Mouse (Mus musculus) heart, postnatal 36 days (tissue): ENCODE results near the gene Igfbpl1. TPM values are rescaled to one million over a fixed set of nuclear protein-coding genes. Genes with fewer than 3 reads are reported as not detected.
A peak's percentile ranks its signal among the peaks of the same experiment; 100 is the strongest.

Source experiments
- DNase-seq, 2 experiments: peaks; one replicate each; pipeline ENCODE4 v3.0.0; 2021 to 2022
- intact Hi-C: fragments of 180-260 bp; cut with DNase I; formaldehyde crosslinking; loops from one replicate; pipeline ENCODE4 v1.15.1; 2025
- total RNA-seq, 2 experiments: library from RNA; stranded (reverse); gene quantifications; 2 replicates each; pipeline ENCODE4 v1.2.3; 2021

Igfbpl1 gene
- total RNA-seq, result under 1 TPM; 0.35 to 0.53 TPM

GRCm38 (mm10) chr4:45826275-45827040 is at the start of gene Igfbpl1:
TSS of gene Igfbpl1 (minus strand) at chr4:45826923.
- DNase-seq, result no peak

GRCm38 (mm10) chr4:45872147-45872546 is 45.4 kb upstream of the Igfbpl1 start:
- DNase-seq, result no peak
- intact Hi-C loops, result loop anchor here (10.0 kb wide), 1 partner anchor 253 kb away; no protein-coding TSS in a partner anchor

More at GRCm38 (mm10) chr4:45826275-45827040, at the start of gene Igfbpl1:
- intact Hi-C loops, result no loop called here

GRCm38 (mm10) chr4:45869021-45869815 is 42.5 kb upstream of the Igfbpl1 start:
- no peak for DNase-seq
- intact Hi-C loops, result no loop called here

GRCm38 (mm10) chr4:45867416-45867815 is 40.7 kb upstream of the Igfbpl1 start:
- no peak for DNase-seq
- intact Hi-C loops, result no loop called here

GRCm38 (mm10) chr4:45861160-45861559 is 34.4 kb upstream of the Igfbpl1 start:
- no peak for DNase-seq
- intact Hi-C loops, result no loop called here

- peak; percentile 76 to 79 for DNase-seq
- intact Hi-C loops, result loop anchor here (5.0 to 10.0 kb wide), 5 partner anchors 309 to 841 kb away; partner anchors contain the start of genes Polr1e and Zbtb5
These were observed 29.2 kb upstream of the Igfbpl1 start for GRCm38 (mm10) chr4:45855803-45856424.

GRCm38 (mm10) chr4:45853496-45854246 is 26.9 kb upstream of the Igfbpl1 start:
- no peak for DNase-seq
- intact Hi-C loops, result loop anchor here (10.0 kb wide), 2 partner anchors 759 to 839 kb away; partner anchors contain the start of genes Polr1e and Zbtb5

- intact Hi-C loops, result loop anchor here (10.0 kb wide), 2 partner anchors 757 to 837 kb away; partner anchors contain the start of genes Polr1e and Zbtb5
- no peak for DNase-seq
These were observed 24.9 kb upstream of the Igfbpl1 start for GRCm38 (mm10) chr4:45851640-45852051.

- intact Hi-C loops, result no loop called here
- no peak for DNase-seq
These were observed 22.7 kb upstream of the Igfbpl1 start for GRCm38 (mm10) chr4:45849419-45849818.

- DNase-seq, result no peak
- intact Hi-C loops, result no loop called here
These were observed 22.1 kb upstream of the Igfbpl1 start for GRCm38 (mm10) chr4:45848825-45849156.

GRCm38 (mm10) chr4:45848109-45848824 is 21.5 kb upstream of the Igfbpl1 start, which contains the start of gene Stra6l:
TSS of gene Stra6l (plus strand) at chr4:45848664.
- no peak for DNase-seq
- intact Hi-C loops, result no loop called here

GRCm38 (mm10) chr4:45846263-45846662 is 19.5 kb upstream of the Igfbpl1 start:
- intact Hi-C loops, result no loop called here
- no peak for DNase-seq

- intact Hi-C loops, result no loop called here
- peak; percentile 23 to 41 for DNase-seq
These were observed 17.6 kb upstream of the Igfbpl1 start for GRCm38 (mm10) chr4:45844355-45844754.

GRCm38 (mm10) chr4:45833461-45833860 is 6.7 kb upstream of the Igfbpl1 start:
- no peak for DNase-seq
- intact Hi-C loops, result no loop called here

GRCm38 (mm10) chr4:45831996-45832395 is 5.3 kb upstream of the Igfbpl1 start:
- intact Hi-C loops, result no loop called here
- DNase-seq, result no peak

- intact Hi-C loops, result no loop called here
- DNase-seq, result no peak
These were observed 3.4 kb upstream of the Igfbpl1 start for GRCm38 (mm10) chr4:45829907-45830759.

GRCm38 (mm10) chr4:45824761-45825556 is 1.8 kb downstream of the Igfbpl1 start:
- no peak for DNase-seq
- intact Hi-C loops, result no loop called here
